8 mouse cellular contexts compared by ENCODE assay signal in the genomic region with DNA sequence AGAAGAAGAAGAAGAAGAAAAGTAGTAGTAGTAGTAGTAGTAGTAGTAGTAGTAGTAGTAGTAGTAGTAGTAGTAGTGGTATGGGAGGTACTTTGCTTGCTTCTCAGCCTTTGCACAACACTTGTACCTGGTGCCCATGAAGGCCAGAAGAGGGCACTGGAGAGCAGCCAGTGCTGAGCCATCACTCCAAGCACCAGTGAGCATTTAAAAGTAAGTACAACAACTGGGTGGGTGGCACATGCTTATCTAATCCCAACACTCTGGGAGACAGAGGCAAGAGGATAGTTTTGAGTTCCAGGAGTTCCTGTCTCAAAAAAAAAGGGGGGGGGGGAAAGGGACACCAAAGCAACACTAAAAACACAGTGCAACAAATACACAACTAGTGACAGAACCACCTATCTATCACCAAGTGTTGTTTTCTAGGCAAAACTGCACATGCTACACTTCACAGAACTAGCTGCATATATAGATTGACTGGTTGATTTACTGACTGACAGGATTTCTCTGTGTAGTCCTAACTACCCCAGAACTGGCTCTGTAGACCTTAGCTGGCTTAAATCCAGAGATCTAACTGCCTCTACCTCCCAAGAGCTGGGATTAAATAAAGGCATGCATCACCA. TPM values are rescaled to one million over a fixed set of nuclear protein-coding genes. Genes with fewer than 3 reads are reported as not detected.
DNase-seq lines count a peak whose midpoint lies in the region; ATAC-seq lines count a peak whose summit lies in the region.
"Had no signal": no experiment of that assay in that cellular context is flagged by ENCODE, and none has a peak within 500 bp of the region (broad histone marks: within the 10 kb centered on the region; RNA-seq: fewer than 3 reads in every experiment).

No protein-coding gene starts in this region.

- no peak overlapping the region for H3K9ac ChIP-seq in intestine, embryonic 16.5 days (ENCODE audit: low read depth, low read length)
- H3K9ac ChIP-seq: hindbrain, embryonic 15.5 days had no signal

- H3K27ac ChIP-seq in intestine, embryonic 16.5 days (ENCODE audit: low read length), result no peak overlapping the region
- H3K27ac ChIP-seq: hindbrain, embryonic 15.5 days had no signal

- peak; percentile 67 for ATAC-seq in intestine, embryonic 16.5 days

- no peaks in the 10 kb centered on the region for H3K27me3 ChIP-seq in intestine, embryonic 16.5 days (replicated peaks; ENCODE audit: control insufficient read depth, insufficient read depth, low read length)
- H3K27me3 ChIP-seq: hindbrain, embryonic 15.5 days had no signal

- intact Hi-C loops in left cerebral cortex, postnatal 36 days (cut with DNase I), result loop anchor here (10.0 kb wide), 1 partner anchor 286 kb away; no protein-coding TSS in a partner anchor

- H3K4me2 ChIP-seq in intestine, embryonic 16.5 days (ENCODE audit: low read depth, low read length), result no peak overlapping the region
- H3K4me2 ChIP-seq: hindbrain, embryonic 15.5 days had no signal

- no peaks in the 10 kb centered on the region for H3K36me3 ChIP-seq in intestine, embryonic 16.5 days (ENCODE audit: control insufficient read depth, insufficient read depth, low read length)
- H3K36me3 ChIP-seq: hindbrain, embryonic 15.5 days had no signal

- H3K4me3 ChIP-seq in intestine, embryonic 16.5 days (ENCODE audit: low read length), result no peak overlapping the region
- H3K4me3 ChIP-seq: hindbrain, embryonic 15.5 days had no signal

- peak; percentile 10 to 11 for DNase-seq in left cerebral cortex, adult 18-20 months (ENCODE audit: low spot score in 2 of 2)
- DNase-seq in left cerebral cortex, postnatal 36 days (ENCODE audit: low spot score in 2 of 2), result no peak
- peak; percentile 83 for DNase-seq in MEL-GATA-1-ER (ENCODE audit: extremely low read depth, low read depth)
- peak; percentile 45 to 49 for DNase-seq in cerebellum, adult 18-20 months
- DNase-seq in lung, postnatal 25 days (ENCODE audit: low spot score), result peak; percentile 45
- DNase-seq in thymus, postnatal 14 days, result peak; percentile 64

- no peaks in the 10 kb centered on the region for H3K4me1 ChIP-seq in intestine, embryonic 16.5 days (ENCODE audit: control insufficient read depth, insufficient read depth, low read length)

- H3K9me3 ChIP-seq in intestine, embryonic 16.5 days (ENCODE audit: control insufficient read depth, low read length), result no peaks in the 10 kb centered on the region
- H3K9me3 ChIP-seq: hindbrain, embryonic 15.5 days had no signal

RNA-seq across cellular contexts. Expression of a gene that starts 6.4 kb away (rescaled TPM):
- 10 to 100 TPM; 55.8 to 58.4 TPM for total RNA-seq in left cerebral cortex, adult 18-20 months (2021)
- 10 to 100 TPM; 50.8 to 51.3 TPM for total RNA-seq in left cerebral cortex, postnatal 36 days (2021)
- polyA plus RNA-seq in intestine, embryonic 16.5 days (2015; fragmentation: Nextera tagmentation; extraction: Ambion mirVana), result 33.2 and 41.1 TPM in 2 replicates

Comparison
In these comparisons a context has a peak if more than half of its experiments do, and no peak if none do; other contexts are left out.
1. DNase-seq: peak in left cerebral cortex, adult 18-20 months (2 of 2), MEL-GATA-1-ER (single experiment), cerebellum, adult 18-20 months (2 of 2), lung, postnatal 25 days (single experiment) and thymus, postnatal 14 days (single experiment); none in left cerebral cortex, postnatal 36 days (0 of 2).